Mouse (Mus musculus) forebrain, embryonic 10.5 days (tissue): ENCODE data around the gene Bbs2. TPM values are rescaled to one million over a fixed set of nuclear protein-coding genes. Genes with fewer than 3 reads are reported as not detected.

ENCODE experiments used
- DNase-seq: peaks from one replicate; pipeline ENCODE4 v3.0.0-alpha.2; 2017; ENCODE audit warnings: low spot score; ENCODE audit errors: extremely low spot score
- H3K27ac ChIP-seq: fragments of 300-500 bp; sonication (generic); 2 replicates; pipeline ENCODE4 v1.5.1; 2016; ENCODE audit warnings: mild to moderate bottlenecking
- H3K27me3 ChIP-seq: fragments of 300-500 bp; sonication (generic); 2 replicates; pipeline ENCODE4 v1.6.1; 2016; ENCODE audit warnings: mild to moderate bottlenecking; ENCODE audit not compliant: poor library complexity, severe bottlenecking
- H3K36me3 ChIP-seq: fragments of 300-500 bp; sonication (generic); replicated peaks from 2 replicates; pipeline ENCODE4 v1.6.1; 2016; ENCODE audit warnings: mild to moderate bottlenecking, moderate library complexity
- H3K4me1 ChIP-seq: fragments of 300-500 bp; sonication (generic); 2 replicates; pipeline ENCODE4 v1.6.1; 2016
- H3K4me3 ChIP-seq: fragments of 300-500 bp; sonication (generic); 2 replicates; pipeline ENCODE4 v1.5.1; 2016; ENCODE audit warnings: mild to moderate bottlenecking, moderate library complexity
- H3K9me3 ChIP-seq: fragments of 300-500 bp; sonication (generic); 2 replicates; pipeline ENCODE4 v1.6.1; 2016; ENCODE audit warnings: mild to moderate bottlenecking, moderate library complexity
- WGBS: fragments of 180-500 bp; shearing (Covaris S2); methylation state at CpG from one replicate; pipeline ENCODE4 v1.1.7; 2016; 5-methylcytosine and 5-hydroxymethylcytosine counted together
- polyA plus RNA-seq: library from polyadenylated mRNA; unstranded; fragments of >200 nt; fragmentation: Nextera tagmentation; extraction: Ambion mirVana; gene quantifications from 2 replicates; pipeline ENCODE4 v1.2.1, GENCODE M21; 2016

Gene Bbs2
- polyA plus RNA-seq, 1 experiment from 2014 or later: 19.7 TPM

DNA sequence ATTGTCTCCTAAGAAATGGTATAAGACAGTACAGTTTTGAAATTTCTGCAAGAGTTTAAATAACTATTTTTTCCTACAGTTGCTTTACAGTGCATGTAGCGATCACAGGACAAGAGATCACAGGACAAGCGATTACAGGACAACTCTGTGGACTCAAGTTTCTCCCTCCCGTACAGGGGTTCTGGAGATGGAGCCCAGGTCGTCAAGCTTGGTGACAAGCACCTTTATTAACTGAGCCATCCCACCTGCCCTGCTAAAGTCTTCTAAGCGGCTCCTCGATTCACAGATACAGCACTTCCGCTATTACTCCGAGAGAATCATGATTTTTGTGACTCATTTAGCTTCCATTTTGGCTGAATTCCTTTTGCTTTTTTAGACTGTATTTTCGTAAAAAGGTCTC, 69.0 kb downstream of the Bbs2 start:
- Histone ChIP-seq H3K4me1 (peaks cover 16% of the 10 kb centered on the region), H3K36me3 (peaks cover 74% of the 10 kb centered on the region), H3K27me3 (no peaks in the 10 kb centered on the region), H3K9me3 (no peaks in the 10 kb centered on the region), H3K27ac (no peak overlapping the region), H3K4me3 (no peak overlapping the region)
- 95% methylated on average over 9 of the region's 9 CpGs for WGBS
- DNase-seq: no peak

- 93% methylated on average over 6 of the region's 6 CpGs for WGBS
Measured at GRCm38 (mm10) chr8:94023916-94024315, 74.8 kb downstream of the Bbs2 start.

More at GRCm38 (mm10) chr8:94023916-94024315, 74.8 kb downstream of the Bbs2 start:
- H3K4me3 ChIP-seq: no peak overlapping the region
- no peaks in the 10 kb centered on the region for H3K4me1 ChIP-seq
- H3K36me3 ChIP-seq: peaks cover 94% of the 10 kb centered on the region
- H3K27me3 ChIP-seq: no peaks in the 10 kb centered on the region
- no peak for DNase-seq
- H3K27ac ChIP-seq: no peak overlapping the region
- no peaks in the 10 kb centered on the region for H3K9me3 ChIP-seq

Other genes with a start within 250 kb of the Bbs2 start
- 36.7 and 39.1 TPM in 2 replicates for gene Amfr, start 86.1 kb downstream of the Bbs2 start, polyA plus RNA-seq
- gene Nudt21, start 61.9 kb downstream of the Bbs2 start, polyA plus RNA-seq: 192 and 193 TPM in 2 replicates
- 13.5 and 14.4 TPM in 2 replicates for gene Ogfod1, start 61.7 kb downstream of the Bbs2 start, polyA plus RNA-seq
- gene Mt4, start 38.3 kb upstream of the Bbs2 start, polyA plus RNA-seq: not detected in 2 replicates
- gene Mt3, start 53.7 kb upstream of the Bbs2 start, polyA plus RNA-seq: 20.7 and 21.5 TPM in 2 replicates
- 55.1 and 68.7 TPM in 2 replicates for gene Mt2, start 73.7 kb upstream of the Bbs2 start, polyA plus RNA-seq
- gene Mt1, start 80.2 kb upstream of the Bbs2 start, polyA plus RNA-seq: 204 and 219 TPM in 2 replicates
- gene Nup93, start 115.6 kb upstream of the Bbs2 start, polyA plus RNA-seq: 155 and 164 TPM in 2 replicates
- gene Slc12a3, start 230.3 kb upstream of the Bbs2 start, polyA plus RNA-seq: not detected in 2 replicates